Mouse (Mus musculus): ENCODE results near the gene Mars.

Gene Mars

GRCm38 (mm10) chr10:127311476-127312355, at the start of gene Mars:
TSS of gene Mars (minus strand) at chr10:127311786.
- DNase-seq, result peak; percentile 93 to 95

- DNase-seq, result no peak
These were observed 49.1 kb upstream of the Mars start for GRCm38 (mm10) chr10:127360714-127361113.

- DNase-seq, result no peak
These were observed 43.8 kb upstream of the Mars start for GRCm38 (mm10) chr10:127355336-127355735.

- peak in 1 of 2 experiments; percentile 61 for DNase-seq
These were observed 42.6 kb upstream of the Mars start, which contains the start of gene Inhbe for GRCm38 (mm10) chr10:127353909-127354895. TSS of gene Inhbe (minus strand) at chr10:127354411.

GRCm38 (mm10) chr10:127352766-127353165, 41.2 kb upstream of the Mars start:
- DNase-seq, result no peak

GRCm38 (mm10) chr10:127352187-127352586, 40.6 kb upstream of the Mars start:
- DNase-seq, result no peak

- DNase-seq, result no peak
These were observed 40.1 kb upstream of the Mars start for GRCm38 (mm10) chr10:127351719-127352118.

GRCm38 (mm10) chr10:127351285-127351595, 39.7 kb upstream of the Mars start:
- DNase-seq, result no peak

- DNase-seq, result peak; percentile 83 to 87
These were observed 39.2 kb upstream of the Mars start for GRCm38 (mm10) chr10:127350594-127351284.

GRCm38 (mm10) chr10:127349810-127350209, 38.2 kb upstream of the Mars start:
- no peak for DNase-seq

- DNase-seq, result peak in 1 of 2 experiments; percentile 50
These were observed 37.4 kb upstream of the Mars start for GRCm38 (mm10) chr10:127348957-127349356.

- DNase-seq, result no peak
These were observed 34.6 kb upstream of the Mars start for GRCm38 (mm10) chr10:127346173-127346572.

- DNase-seq, result no peak
These were observed 31.4 kb upstream of the Mars start for GRCm38 (mm10) chr10:127343029-127343428.

GRCm38 (mm10) chr10:127341891-127342639, 30.5 kb upstream of the Mars start, which contains the start of gene Gli1:
TSS of gene Gli1 (minus strand) at chr10:127341974.
- DNase-seq, result peak; percentile 93 to 94

GRCm38 (mm10) chr10:127341360-127341690, 29.7 kb upstream of the Mars start:
- DNase-seq, result peak in 1 of 2 experiments; percentile 54

GRCm38 (mm10) chr10:127340577-127341359, 29.2 kb upstream of the Mars start:
- peak; percentile 62 to 73 for DNase-seq

- peak; percentile 64 to 81 for DNase-seq
These were observed 28.3 kb upstream of the Mars start for GRCm38 (mm10) chr10:127339683-127340576.

GRCm38 (mm10) chr10:127338930-127339682, 27.5 kb upstream of the Mars start:
- DNase-seq, result peak; percentile 95 to 97

- DNase-seq, result no peak
These were observed 26.0 kb upstream of the Mars start for GRCm38 (mm10) chr10:127337536-127338099.

Data from cerebellum, postnatal 10 days (tissue).